Mouse (Mus musculus) forebrain, embryonic 14.5 days (tissue): ENCODE results near the gene Fnip1. TPM values are rescaled to one million over a fixed set of nuclear protein-coding genes. Genes with fewer than 3 reads are reported as not detected.

Experiments
- ATAC-seq: fragments of 200-750 bp; cut with Nextera tagmentation; 2 replicates; pipeline ENCODE4 v1.8.0; 2017; ENCODE audit warnings: mild to moderate bottlenecking, moderate library complexity
- DNase-seq: peaks from one replicate; pipeline ENCODE4 v3.0.0-alpha.2; 2015; ENCODE audit warnings: low spot score
- H3K27ac ChIP-seq: fragments of 300-500 bp; sonication (generic); 2 replicates; pipeline ENCODE4 v1.5.1; 2014; ENCODE audit warnings: low read depth, mild to moderate bottlenecking, control low read depth, low read length, moderate library complexity
- H3K27me3 ChIP-seq: fragments of 300-500 bp; sonication (generic); replicated peaks from 2 replicates; pipeline ENCODE4 v1.6.1; 2014; ENCODE audit warnings: low read length, control low read depth, mixed read lengths; ENCODE audit not compliant: control insufficient read depth, insufficient read depth
- H3K36me3 ChIP-seq: fragments of 300-500 bp; sonication (generic); 2 replicates; pipeline ENCODE4 v1.6.1; 2014; ENCODE audit warnings: low read length, control low read depth; ENCODE audit not compliant: control insufficient read depth, insufficient read depth
- H3K4me1 ChIP-seq: fragments of 300-500 bp; sonication (generic); 2 replicates; pipeline ENCODE4 v1.6.1; 2014; ENCODE audit warnings: antibody characterized with exemption, low read length, control low read depth; ENCODE audit not compliant: control insufficient read depth, insufficient read depth
- H3K4me2 ChIP-seq: fragments of 300-500 bp; sonication (generic); 2 replicates; pipeline ENCODE4 v1.6.1; 2014; ENCODE audit warnings: mild to moderate bottlenecking, control low read depth, low read length
- H3K4me3 ChIP-seq: fragments of 300-500 bp; sonication (generic); 2 replicates; pipeline ENCODE4 v1.5.1; 2014; ENCODE audit warnings: low read depth, low read length, control low read depth
- H3K9ac ChIP-seq: fragments of 300-500 bp; sonication (generic); 2 replicates; pipeline ENCODE4 v1.6.1; 2014; ENCODE audit warnings: mild to moderate bottlenecking, low read length, control low read depth, moderate library complexity
- H3K9me3 ChIP-seq: fragments of 300-500 bp; sonication (generic); replicated peaks from 2 replicates; pipeline ENCODE4 v1.6.1; 2016; ENCODE audit warnings: low read length, control low read depth, mixed read lengths; ENCODE audit not compliant: control insufficient read depth
- WGBS: fragments of 180-500 bp; shearing (Covaris S2); extraction: QIAGEN DNeasy Blood & Tissue Kit; methylation state at CpG from one replicate; pipeline ENCODE4 v1.1.7; 2014; 5-methylcytosine and 5-hydroxymethylcytosine counted together
- polyA plus RNA-seq: library from polyadenylated mRNA; unstranded; fragments of >200 nt; fragmentation: Nextera tagmentation; extraction: Ambion mirVana; gene quantifications from 2 replicates; pipeline ENCODE4 v1.2.1, GENCODE M21; 2014

The Fnip1 gene
- polyA plus RNA-seq, 1 experiment from 2014 or later: 13.0 TPM

DNA sequence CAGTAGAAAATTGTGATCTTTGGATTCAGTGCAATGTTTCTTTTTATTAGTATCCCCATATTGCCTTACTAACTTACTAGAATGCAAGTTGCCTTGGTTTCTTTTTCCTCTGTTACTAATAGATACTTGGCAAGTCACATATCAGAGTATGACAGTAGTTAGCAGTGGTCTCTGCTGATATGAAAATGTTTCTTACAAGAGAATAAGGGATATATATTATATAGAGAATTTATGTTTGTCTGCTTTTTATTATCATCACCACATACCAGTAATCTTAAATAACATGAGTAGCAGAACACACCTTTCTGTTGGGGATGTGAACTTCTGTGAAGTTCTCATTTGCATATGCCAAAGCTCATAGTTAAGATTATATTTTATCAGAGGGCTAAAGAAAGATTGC is 104.4 kb downstream of the Fnip1 start:
- ATAC-seq (no peak), DNase-seq (no peak)
- Histone ChIP-seq H3K4me3 (no peak overlapping the region), H3K36me3 (no peaks in the 10 kb centered on the region), H3K27ac (no peak overlapping the region), H3K9me3 (no peaks in the 10 kb centered on the region), H3K4me1 (peaks cover 3% of the 10 kb centered on the region), H3K27me3 (no peaks in the 10 kb centered on the region), H3K4me2 (no peak overlapping the region), H3K9ac (no peak overlapping the region)

DNA sequence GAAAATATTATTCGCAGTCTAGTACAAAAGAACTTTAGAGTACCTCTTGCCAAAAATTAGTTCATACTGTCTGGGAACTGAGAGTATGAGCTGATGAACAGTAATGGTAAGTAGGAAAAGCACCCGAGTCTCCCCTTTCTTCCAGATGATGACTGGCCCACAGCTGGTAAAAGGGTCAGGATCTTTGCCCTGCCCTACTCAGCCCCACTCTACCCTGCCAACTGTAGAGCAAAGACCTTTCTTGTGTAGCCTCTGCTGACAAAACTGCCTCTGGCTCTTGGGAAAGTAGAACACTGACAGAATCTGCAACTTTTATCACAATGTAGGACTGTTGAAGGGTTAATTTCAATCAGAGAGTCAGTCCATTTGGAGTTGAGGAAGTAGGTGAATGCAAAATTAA is 117.0 kb downstream of the Fnip1 start:
- Histone ChIP-seq H3K4me3 (no peak overlapping the region), H3K9me3 (no peaks in the 10 kb centered on the region), H3K4me1 (no peaks in the 10 kb centered on the region), H3K9ac (no peak overlapping the region), H3K4me2 (no peak overlapping the region), H3K36me3 (no peaks in the 10 kb centered on the region), H3K27me3 (no peaks in the 10 kb centered on the region), H3K27ac (no peak overlapping the region)
- WGBS: 93% methylated on average over 2 of the region's 2 CpGs
- DNase-seq: no peak
- ATAC-seq: no peak

DNA sequence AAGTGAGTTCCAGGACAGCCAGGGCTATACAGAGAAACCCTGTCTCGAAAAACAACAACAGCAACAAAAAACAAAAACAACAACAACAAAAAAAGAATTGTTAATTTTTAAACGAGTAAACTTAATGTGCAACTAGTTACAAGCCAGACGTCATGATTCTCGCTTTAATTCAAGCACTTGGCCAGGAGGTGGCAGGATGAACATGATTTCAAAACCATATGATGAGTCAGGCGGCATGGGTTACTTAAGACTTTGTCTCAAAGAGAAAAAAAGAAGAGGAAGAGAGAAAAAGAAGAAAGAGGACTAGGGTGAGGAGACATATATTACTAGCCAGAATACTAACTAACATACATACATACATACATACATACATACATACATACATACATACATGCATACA is 124.8 kb downstream of the Fnip1 start:
- no peak overlapping the region for H3K27ac ChIP-seq
- no peak for ATAC-seq
- H3K4me2 ChIP-seq: no peak overlapping the region
- WGBS: 92% methylated on average over 5 of the region's 5 CpGs
- H3K9ac ChIP-seq: no peak overlapping the region
- H3K27me3 ChIP-seq: no peaks in the 10 kb centered on the region
- no peaks in the 10 kb centered on the region for H3K4me1 ChIP-seq
- H3K4me3 ChIP-seq: no peak overlapping the region
- no peaks in the 10 kb centered on the region for H3K9me3 ChIP-seq
- peak; percentile 54 for DNase-seq
- H3K36me3 ChIP-seq: no peaks in the 10 kb centered on the region

Other genes with a start within 250 kb of the Fnip1 start
- not detected in 2 replicates for gene Csf2, start 188.5 kb upstream of the Fnip1 start, polyA plus RNA-seq
- not detected in 2 replicates for gene Il3, start 170.9 kb upstream of the Fnip1 start, polyA plus RNA-seq
- 22.1 and 32.4 TPM in 2 replicates for gene Acsl6, start 134.4 kb upstream of the Fnip1 start, polyA plus RNA-seq
- gene Meikin, start 67.5 kb upstream of the Fnip1 start, polyA plus RNA-seq: not detected in 2 replicates
- gene Rapgef6, start 84.6 kb downstream of the Fnip1 start, polyA plus RNA-seq: 21.1 and 27.5 TPM in 2 replicates